Mouse (Mus musculus) heart, embryonic 14.5 days (tissue): ENCODE results near the gene Cep55. TPM values are rescaled to one million over a fixed set of nuclear protein-coding genes. Genes with fewer than 3 reads are reported as not detected.

Experiments
- ATAC-seq: fragments of 200-750 bp; cut with Nextera tagmentation; 2 replicates; pipeline ENCODE4 v1.8.0; 2017; ENCODE audit warnings: low read depth, moderate TSS enrichment; ENCODE audit not compliant: insufficient number of reproducible peaks, insufficient read depth, low FRiP score
- H3K27ac ChIP-seq, 2 experiments: fragments of 200-500 bp in 1 of 2; fragments of 300-500 bp in 1 of 2; sonication (generic) in 1 of 2; replicated peaks in 1 of 2; 2 replicates each; pipeline ENCODE4 v1.5.1; 2012 to 2014; ENCODE audit warnings: low read depth in 2 of 2, low read length in 2 of 2, control low read depth in 1 of 2, mild to moderate bottlenecking in 1 of 2, mixed read lengths in 1 of 2; ENCODE audit not compliant: control insufficient read depth in 1 of 2, insufficient read depth in 1 of 2
- H3K27me3 ChIP-seq: fragments of 300-500 bp; sonication (generic); 2 replicates; pipeline ENCODE4 v1.6.1; 2014; ENCODE audit warnings: mild to moderate bottlenecking, low read length, control low read depth; ENCODE audit not compliant: control insufficient read depth, insufficient read depth
- H3K36me3 ChIP-seq: fragments of 300-500 bp; sonication (generic); 2 replicates; pipeline ENCODE4 v1.6.1; 2014; ENCODE audit warnings: mild to moderate bottlenecking, control low read depth, low read length, mixed read lengths; ENCODE audit not compliant: control insufficient read depth, insufficient read depth
- H3K4me1 ChIP-seq, 2 experiments: fragments of 200-500 bp in 1 of 2; fragments of 300-500 bp in 1 of 2; sonication (generic) in 1 of 2; 2 replicates each; pipeline ENCODE4 v1.6.1; 2012 to 2014; ENCODE audit warnings: low read length in 2 of 2, control low read depth in 1 of 2, mixed read lengths in 1 of 2; ENCODE audit not compliant: control insufficient read depth in 2 of 2, insufficient read depth in 2 of 2
- H3K4me2 ChIP-seq: fragments of 300-500 bp; sonication (generic); 2 replicates; pipeline ENCODE4 v1.6.1; 2014; ENCODE audit warnings: mild to moderate bottlenecking, low read length
- H3K4me3 ChIP-seq, 2 experiments: fragments of 200-500 bp in 1 of 2; fragments of 300-500 bp in 1 of 2; sonication (generic) in 1 of 2; 2 replicates each; pipeline ENCODE4 v1.5.1; 2012 to 2014; ENCODE audit warnings: low read length in 2 of 2, mild to moderate bottlenecking in 2 of 2, control low read depth in 1 of 2, low read depth in 1 of 2, moderate library complexity in 1 of 2; ENCODE audit not compliant: control insufficient read depth in 1 of 2, insufficient read depth in 1 of 2
- H3K9ac ChIP-seq: fragments of 300-500 bp; sonication (generic); 2 replicates; pipeline ENCODE4 v1.6.1; 2014; ENCODE audit warnings: mild to moderate bottlenecking, low read length
- H3K9me3 ChIP-seq: fragments of 300-500 bp; sonication (generic); 2 replicates; pipeline ENCODE4 v1.6.1; 2016; ENCODE audit warnings: low read length, control low read depth; ENCODE audit not compliant: control insufficient read depth
- WGBS: fragments of 180-500 bp; shearing (Covaris S2); extraction: QIAGEN DNeasy Blood & Tissue Kit; methylation state at CpG from one replicate; pipeline ENCODE4 v1.1.7; 2014; 5-methylcytosine and 5-hydroxymethylcytosine counted together
- polyA plus RNA-seq: library from polyadenylated mRNA; unstranded; fragments of >200 nt; fragmentation: Nextera tagmentation; extraction: Ambion mirVana; gene quantifications from 2 replicates; pipeline ENCODE4 v1.2.1, GENCODE M21; 2014

The Cep55 gene
- polyA plus RNA-seq, 1 experiment from 2014 or later: 28.4 TPM

DNA sequence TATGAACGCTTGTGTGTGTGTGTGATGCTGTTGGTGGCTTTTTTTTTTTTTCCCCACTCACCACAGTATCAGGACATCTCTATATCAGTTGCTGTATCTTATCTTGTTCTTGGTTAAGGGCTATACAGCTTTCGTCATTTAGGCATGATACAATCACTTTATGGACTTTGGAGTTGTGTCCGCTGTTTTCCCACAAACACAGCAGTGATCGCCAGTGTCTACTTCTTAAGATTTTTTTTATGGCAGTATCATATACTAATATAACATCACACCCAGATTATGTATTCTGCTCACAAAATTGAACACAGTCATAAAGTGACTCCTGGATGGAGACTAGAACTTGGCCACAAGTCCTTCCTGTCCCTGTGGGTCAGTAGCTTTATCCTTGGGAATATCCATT is 53.1 kb downstream of the Cep55 start:
- Histone ChIP-seq H3K9me3 (no peaks in the 10 kb centered on the region), H3K4me1 (0 out of 4 replicates have a peak, but pooled peaks cover 0 to 4% of the 10 kb centered on the region in 2 experiments), H3K4me3 (no peak overlapping the region), H3K4me2 (no peak overlapping the region), H3K27me3 (no peaks in the 10 kb centered on the region; the same call in 1 of the 2 replicates), H3K9ac (no peak overlapping the region), H3K36me3 (no peaks in the 10 kb centered on the region), H3K27ac (no peak overlapping the region)
- ATAC-seq: no peak
- WGBS: 78% methylated on average over 4 of the region's 4 CpGs

DNA sequence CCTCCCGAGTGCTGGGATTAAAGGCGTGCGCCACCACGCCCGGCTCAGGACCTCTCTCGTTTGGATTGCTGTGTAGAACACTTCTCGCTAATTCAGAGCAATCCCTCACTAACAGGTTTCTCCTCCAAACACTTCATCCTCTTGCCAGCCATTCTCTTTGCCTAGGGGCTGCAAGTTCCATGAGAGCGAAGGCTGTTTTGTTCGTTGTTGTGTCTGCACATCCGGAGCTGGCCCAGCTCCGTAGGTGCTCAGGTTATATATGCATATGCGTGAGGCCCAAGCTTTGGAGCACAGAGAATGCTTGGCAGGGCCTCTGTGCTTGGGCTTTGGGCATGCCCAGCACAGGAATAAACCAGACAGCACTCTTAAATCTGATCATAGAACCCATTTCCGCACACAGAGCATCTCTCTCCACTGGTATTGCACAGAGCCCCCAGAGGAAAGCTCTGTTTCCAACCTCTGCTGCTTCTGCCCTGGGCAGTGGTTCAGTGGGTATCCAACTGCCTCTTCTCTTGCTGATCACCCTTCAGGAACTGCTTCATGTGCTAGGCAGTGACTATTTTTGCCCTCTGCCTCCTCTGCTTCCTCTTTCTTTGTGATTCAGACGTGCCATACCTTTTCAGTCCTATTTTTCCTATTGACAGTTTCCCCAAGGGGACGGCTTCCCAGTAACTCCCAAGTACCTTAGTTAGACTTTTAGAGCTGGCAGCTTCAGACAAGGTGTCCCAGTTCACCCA is 54.9 kb downstream of the Cep55 start:
- Histone ChIP-seq H3K4me1 (0 out of 4 replicates have a peak, but pooled peaks cover 0 to 4% of the 10 kb centered on the region in 2 experiments), H3K9me3 (no peaks in the 10 kb centered on the region), H3K4me3 (no peak overlapping the region), H3K9ac (no peak overlapping the region), H3K36me3 (no peaks in the 10 kb centered on the region), H3K4me2 (no peak overlapping the region), H3K27me3 (0 out of 2 replicates have a peak, but pooled peaks cover 3% of the 10 kb centered on the region), H3K27ac (no peak overlapping the region)
- WGBS: 86% methylated on average over 15 of the region's 15 CpGs
- ATAC-seq: no peak

DNA sequence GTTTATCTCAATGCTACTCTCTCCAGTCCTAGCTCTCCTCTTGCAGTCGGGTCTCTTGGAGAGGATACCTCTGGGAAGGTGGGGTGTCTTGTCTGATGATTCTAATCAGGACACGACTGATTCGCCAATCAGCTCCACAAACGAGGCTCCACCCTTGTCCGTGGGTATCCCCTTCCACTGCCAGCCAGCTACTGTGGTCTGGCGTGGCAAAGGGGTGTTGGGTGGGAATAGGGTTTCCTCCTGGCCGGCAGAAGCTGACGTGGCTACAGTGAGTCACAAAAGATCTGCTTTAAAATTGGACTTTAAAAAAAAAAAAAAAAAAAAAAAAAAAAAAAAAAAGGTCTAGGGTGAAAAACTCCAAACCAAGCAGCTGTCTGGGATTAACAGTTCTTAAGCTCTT is 56.2 kb downstream of the Cep55 start:
- no peaks in the 10 kb centered on the region for H3K9me3 ChIP-seq
- 0 out of 4 replicates have a peak, but pooled peaks cover 0 to 4% of the 10 kb centered on the region in 2 experiments for H3K4me1 ChIP-seq
- no peak for ATAC-seq
- no peak overlapping the region for H3K4me2 ChIP-seq
- H3K9ac ChIP-seq: no peak overlapping the region
- WGBS: 71% methylated on average over 8 of the region's 8 CpGs
- H3K36me3 ChIP-seq: no peaks in the 10 kb centered on the region
- H3K27me3 ChIP-seq: 0 out of 2 replicates have a peak, but pooled peaks cover 6% of the 10 kb centered on the region
- H3K27ac ChIP-seq: no peak overlapping the region
- H3K4me3 ChIP-seq: no peak overlapping the region

DNA sequence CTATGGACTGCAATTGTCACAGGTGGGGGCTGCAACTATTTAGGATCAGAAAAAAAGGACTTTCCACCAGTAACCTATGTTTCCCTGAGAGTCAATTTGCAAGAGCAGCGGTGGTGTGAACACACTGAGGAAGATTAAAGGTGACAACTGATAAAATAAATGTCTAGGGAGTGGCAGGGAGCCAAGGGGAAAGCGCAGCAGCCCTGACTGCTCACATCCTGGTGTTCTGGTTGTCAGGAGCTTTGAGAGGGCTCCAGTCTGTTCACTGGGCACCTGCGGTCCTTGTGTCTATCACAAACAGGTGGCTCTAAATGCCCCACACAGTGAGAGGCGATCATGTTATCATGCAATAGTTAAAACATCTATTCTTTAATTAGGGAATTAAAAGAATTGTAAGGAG is 57.8 kb downstream of the Cep55 start:
- WGBS: 16% methylated on average over 4 of the region's 4 CpGs
- no peak overlapping the region for H3K4me3 ChIP-seq
- no peak overlapping the region for H3K27ac ChIP-seq
- 0 out of 4 replicates have a peak, but pooled peaks cover 0 to 4% of the 10 kb centered on the region in 2 experiments for H3K4me1 ChIP-seq
- 0 out of 2 replicates have a peak, but pooled peaks cover 6% of the 10 kb centered on the region for H3K27me3 ChIP-seq
- no peak overlapping the region for H3K9ac ChIP-seq
- no peaks in the 10 kb centered on the region for H3K36me3 ChIP-seq
- H3K4me2 ChIP-seq: no peak overlapping the region
- H3K9me3 ChIP-seq: no peaks in the 10 kb centered on the region
- no peak for ATAC-seq

DNA sequence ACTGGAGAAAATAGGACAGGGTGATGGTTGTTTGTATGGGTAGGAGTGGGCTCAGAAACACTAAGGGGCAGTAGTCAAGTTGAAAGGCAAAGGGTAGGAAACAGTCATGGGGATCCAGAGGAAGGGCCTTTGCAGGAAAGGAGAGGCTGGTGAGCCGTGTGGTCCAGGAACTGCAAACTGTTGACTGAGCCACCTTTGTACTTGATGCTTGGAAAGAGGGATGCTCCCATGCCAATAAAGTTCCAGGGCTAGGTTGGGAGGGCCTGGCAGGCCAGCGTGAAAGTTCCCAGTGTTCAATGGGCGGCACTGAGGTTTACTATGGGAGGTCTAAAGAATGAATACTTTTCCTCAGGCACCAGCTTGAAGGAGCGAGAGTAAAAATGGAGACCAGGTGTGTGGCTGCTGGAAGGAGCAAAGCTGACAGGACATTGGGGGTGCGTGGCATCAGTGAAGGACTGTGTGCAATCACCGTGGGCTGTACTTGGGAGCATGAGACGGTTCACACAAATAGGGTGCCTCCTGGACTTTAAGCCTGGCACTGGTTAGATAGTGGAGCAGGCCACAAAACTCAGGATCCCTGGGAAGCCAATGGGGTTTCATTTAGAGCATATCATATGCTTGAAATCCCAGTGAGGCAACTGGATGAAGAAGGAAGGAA is 60.2 kb downstream of the Cep55 start:
- H3K36me3 ChIP-seq: no peaks in the 10 kb centered on the region
- no peak for ATAC-seq
- 84% methylated on average over 7 of the region's 7 CpGs for WGBS
- H3K9me3 ChIP-seq: no peaks in the 10 kb centered on the region
- no peak overlapping the region for H3K4me2 ChIP-seq
- 0 out of 2 replicates have a peak, but pooled peaks cover 6% of the 10 kb centered on the region for H3K27me3 ChIP-seq
- no peak overlapping the region for H3K4me3 ChIP-seq
- no peak overlapping the region for H3K27ac ChIP-seq
- no peak overlapping the region for H3K9ac ChIP-seq
- H3K4me1 ChIP-seq: 0 out of 4 replicates have a peak, but pooled peaks cover 0 to 4% of the 10 kb centered on the region in 2 experiments

DNA sequence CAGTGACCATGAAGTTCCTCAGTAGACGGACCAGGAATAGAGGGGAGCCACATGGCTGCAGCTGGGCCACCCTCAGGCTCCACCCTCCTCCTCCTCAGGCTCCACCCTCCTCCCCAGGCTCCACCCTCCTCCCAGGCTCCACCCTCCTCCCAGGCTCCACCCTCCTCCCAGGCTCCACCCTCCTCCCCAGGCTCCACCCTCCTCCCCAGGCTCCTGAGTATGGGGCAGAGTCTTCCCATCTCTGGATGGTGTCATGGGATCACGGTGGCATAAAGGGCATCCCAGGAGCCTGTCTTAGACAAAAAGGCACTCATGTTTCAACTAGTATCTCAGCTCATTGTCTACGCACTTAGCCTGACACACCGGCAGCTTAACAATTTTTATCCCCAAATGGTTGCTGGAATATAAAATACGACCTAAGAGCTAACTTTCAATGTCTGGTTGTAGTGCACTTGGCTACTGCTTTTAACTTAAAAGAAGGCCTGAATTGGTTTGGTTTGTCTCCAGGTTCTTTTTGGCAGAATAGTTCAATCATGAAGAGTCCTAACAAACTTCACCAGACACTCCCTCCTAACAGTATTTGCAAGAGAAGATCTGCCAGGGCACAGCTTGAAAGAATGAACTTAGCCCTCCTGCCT is 65.4 kb downstream of the Cep55 start:
- no peak overlapping the region for H3K4me2 ChIP-seq
- no peaks in the 10 kb centered on the region for H3K36me3 ChIP-seq
- 83% methylated on average over 5 of the region's 5 CpGs for WGBS
- peaks cover 0 to 2% of the 10 kb centered on the region in 2 experiments; a peak in 1 of 4 replicates for H3K4me1 ChIP-seq
- H3K27me3 ChIP-seq: peaks cover 40% of the 10 kb centered on the region
- no peak overlapping the region for H3K4me3 ChIP-seq
- no peaks in the 10 kb centered on the region for H3K9me3 ChIP-seq
- no peak overlapping the region for H3K9ac ChIP-seq
- ATAC-seq: no peak
- no peak overlapping the region for H3K27ac ChIP-seq

DNA sequence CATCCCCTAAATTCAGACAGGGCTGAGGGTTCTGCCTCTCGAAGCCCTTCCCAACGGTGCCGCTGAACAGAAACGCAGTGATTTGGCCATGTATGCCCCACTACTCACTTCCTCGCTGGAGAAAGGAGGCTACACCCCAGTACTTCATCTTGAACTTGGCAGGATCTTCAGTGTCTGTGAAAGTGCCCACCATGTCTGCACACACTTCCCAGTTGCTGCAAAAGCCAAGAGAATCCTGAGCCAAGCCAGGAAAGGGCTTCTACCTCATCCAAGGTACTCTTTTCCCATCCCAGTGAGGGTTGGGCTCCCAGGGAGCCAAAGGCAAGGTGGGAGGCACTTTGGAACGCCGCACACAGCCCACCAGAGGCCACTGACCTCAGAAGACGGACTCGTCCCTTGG is 69.1 kb downstream of the Cep55 start:
- Histone ChIP-seq H3K36me3 (no peaks in the 10 kb centered on the region), H3K4me3 (peak overlapping the region; percentile 42 to 58), H3K9me3 (no peaks in the 10 kb centered on the region), H3K4me1 (peaks cover 0 to 2% of the 10 kb centered on the region in 2 experiments; a peak in 1 of 4 replicates), H3K27me3 (peaks cover 44% of the 10 kb centered on the region), H3K27ac (no peak overlapping the region), H3K4me2 (peak overlapping the region; percentile 90), H3K9ac (no peak overlapping the region; the same call in 1 of the 2 replicates)
- no peak for ATAC-seq
- WGBS: 22% methylated on average over 9 of the region's 9 CpGs
